Mouse (Mus musculus) intestine, embryonic 15.5 days (tissue): ENCODE results near the gene Cdk2ap1. TPM values are rescaled to one million over a fixed set of nuclear protein-coding genes. Genes with fewer than 3 reads are reported as not detected.
A peak's percentile ranks its signal among the peaks of the same experiment; 100 is the strongest.
"Not testable (repeated sequence)": the region's sequence is repeated elsewhere in the genome, so short reads cannot be mapped to it uniquely, and the experiment has no call there.

Source experiments
- ATAC-seq: fragments of 200-750 bp; cut with Nextera tagmentation; 2 replicates; pipeline ENCODE4 v1.8.0; 2017; ENCODE audit warnings: moderate TSS enrichment, moderate library complexity
- H3K27ac ChIP-seq: fragments of 300-500 bp; sonication (generic); 2 replicates; pipeline ENCODE4 v1.5.1; 2015; ENCODE audit warnings: mild to moderate bottlenecking, inconsistent platforms
- H3K27me3 ChIP-seq: fragments of 300-500 bp; sonication (generic); replicated peaks from 2 replicates; pipeline ENCODE4 v1.6.1; 2015; ENCODE audit warnings: inconsistent platforms
- H3K36me3 ChIP-seq: fragments of 300-500 bp; sonication (generic); 2 replicates; pipeline ENCODE4 v1.6.1; 2015; ENCODE audit warnings: inconsistent platforms
- H3K4me1 ChIP-seq: fragments of 300-500 bp; sonication (generic); replicated peaks from 2 replicates; pipeline ENCODE4 v1.6.1; 2015; ENCODE audit warnings: inconsistent platforms
- H3K4me2 ChIP-seq: fragments of 300-500 bp; sonication (generic); replicated peaks from 2 replicates; pipeline ENCODE4 v1.6.1; 2015; ENCODE audit warnings: mild to moderate bottlenecking, inconsistent platforms
- H3K4me3 ChIP-seq: fragments of 300-500 bp; sonication (generic); replicated peaks from 2 replicates; pipeline ENCODE4 v1.5.1; 2015; ENCODE audit warnings: inconsistent platforms
- H3K9ac ChIP-seq: fragments of 300-500 bp; sonication (generic); 2 replicates; pipeline ENCODE4 v1.6.1; 2015; ENCODE audit warnings: inconsistent platforms
- H3K9me3 ChIP-seq: fragments of 300-500 bp; sonication (generic); 2 replicates; pipeline ENCODE4 v1.6.1; 2016; ENCODE audit warnings: inconsistent platforms
- WGBS: fragments of 180-500 bp; shearing (Covaris S2); methylation state at CpG from one replicate; pipeline ENCODE4 v1.1.7; 2015; 5-methylcytosine and 5-hydroxymethylcytosine counted together
- polyA plus RNA-seq: library from polyadenylated mRNA; unstranded; fragments of >200 nt; fragmentation: Nextera tagmentation; extraction: Ambion mirVana; gene quantifications from 2 replicates; pipeline ENCODE4 v1.2.1, GENCODE M21; 2015

The Cdk2ap1 gene
- polyA plus RNA-seq, 1 experiment from 2014 or later, result 118 TPM

DNA sequence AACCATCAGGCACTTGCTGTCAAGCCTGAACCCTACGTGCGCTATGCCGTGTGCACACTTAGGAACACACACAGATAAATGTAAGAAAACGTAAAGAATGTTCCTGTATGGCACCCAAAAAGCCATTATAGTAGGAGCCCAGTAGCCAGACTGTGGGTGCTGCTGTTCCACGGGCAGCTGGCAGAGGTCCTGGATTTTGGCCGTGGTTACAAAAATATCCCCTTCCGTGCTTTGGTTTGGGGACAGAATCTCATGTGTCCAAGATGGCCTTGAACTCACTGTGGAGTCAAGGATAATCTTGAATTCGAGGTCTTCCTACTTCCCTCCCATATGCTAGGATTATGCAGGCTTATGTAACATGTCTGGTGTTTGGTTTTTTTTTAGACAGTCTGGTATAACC lies 20.0 kb downstream of the Cdk2ap1 start:
- Histone ChIP-seq H3K27ac (no peak overlapping the region), H3K4me1 (0 out of 2 replicates have a peak, but pooled peaks cover under 1% of the 10 kb centered on the region), H3K4me2 (no peak overlapping the region), H3K27me3 (no peaks in the 10 kb centered on the region), H3K36me3 (peaks cover 13% of the 10 kb centered on the region), H3K9ac (no peak overlapping the region), H3K4me3 (no peak overlapping the region), H3K9me3 (no peaks in the 10 kb centered on the region)
- ATAC-seq, result no peak
- WGBS, result 76% methylated on average over 8 of the region's 8 CpGs

DNA sequence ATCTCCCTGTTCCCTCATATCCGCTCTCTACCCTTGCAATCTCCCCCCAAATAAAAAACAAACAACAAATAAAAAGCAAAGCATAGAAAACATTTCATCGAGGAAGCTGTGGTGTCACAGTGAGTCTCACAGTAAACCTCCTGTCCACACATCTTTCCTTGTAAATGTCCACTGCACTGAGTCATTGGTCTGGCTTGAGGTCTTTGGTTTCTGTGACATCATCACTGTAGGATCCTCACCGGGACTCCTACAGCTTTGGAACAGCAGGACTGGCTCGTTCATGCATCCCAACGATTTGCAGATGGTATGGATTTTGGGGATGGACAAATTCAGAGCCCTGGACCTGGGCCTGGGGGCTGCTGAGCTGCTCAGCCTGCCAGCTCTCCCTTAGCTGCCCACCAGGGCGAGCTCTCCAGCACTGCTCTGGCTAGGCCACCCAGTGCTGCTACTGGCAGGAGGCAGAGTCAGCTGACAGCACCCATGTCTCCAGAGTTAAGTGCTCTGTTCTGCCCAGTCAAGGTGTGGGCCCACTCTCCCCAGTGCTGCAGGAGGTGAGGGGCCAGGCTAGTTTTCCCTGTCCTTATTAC lies 21.0 kb downstream of the Cdk2ap1 start:
- H3K4me3 ChIP-seq, H3K4me2 ChIP-seq, ATAC-seq, H3K27ac ChIP-seq, H3K4me1 ChIP-seq, H3K9ac ChIP-seq, H3K27me3 ChIP-seq, H3K9me3 ChIP-seq: not testable (repeated sequence)
- 69% methylated on average over 6 of the region's 6 CpGs for WGBS
- peaks cover 13% of the 10 kb centered on the region; the same call in 1 of the 2 replicates for H3K36me3 ChIP-seq

GRCm38 (mm10) chr5:124338791-124339190 lies 24.1 kb downstream of the Cdk2ap1 start:
- Histone ChIP-seq H3K4me2 (no peak overlapping the region), H3K27me3 (no peaks in the 10 kb centered on the region), H3K27ac (no peak overlapping the region), H3K9me3 (no peaks in the 10 kb centered on the region), H3K36me3 (no peaks in the 10 kb centered on the region), H3K9ac (no peak overlapping the region), H3K4me1 (peaks cover 4% of the 10 kb centered on the region; the same call in 1 of the 2 replicates), H3K4me3 (no peak overlapping the region)
- WGBS, result 89% methylated on average over 8 of the region's 8 CpGs
- ATAC-seq, result no peak

- Histone ChIP-seq H3K36me3 (no peaks in the 10 kb centered on the region), H3K27ac (no peak overlapping the region), H3K4me2 (no peak overlapping the region), H3K9me3 (no peaks in the 10 kb centered on the region), H3K9ac (no peak overlapping the region), H3K4me1 (peaks cover 4% of the 10 kb centered on the region; the same call in 1 of the 2 replicates), H3K4me3 (no peak overlapping the region), H3K27me3 (no peaks in the 10 kb centered on the region)
- WGBS, result 46% methylated on average over 9 of the region's 9 CpGs
- ATAC-seq, result peak; percentile 27; the same call in 1 of the 2 replicates
These were observed 25.0 kb downstream of the Cdk2ap1 start for GRCm38 (mm10) chr5:124337909-124338308.

DNA sequence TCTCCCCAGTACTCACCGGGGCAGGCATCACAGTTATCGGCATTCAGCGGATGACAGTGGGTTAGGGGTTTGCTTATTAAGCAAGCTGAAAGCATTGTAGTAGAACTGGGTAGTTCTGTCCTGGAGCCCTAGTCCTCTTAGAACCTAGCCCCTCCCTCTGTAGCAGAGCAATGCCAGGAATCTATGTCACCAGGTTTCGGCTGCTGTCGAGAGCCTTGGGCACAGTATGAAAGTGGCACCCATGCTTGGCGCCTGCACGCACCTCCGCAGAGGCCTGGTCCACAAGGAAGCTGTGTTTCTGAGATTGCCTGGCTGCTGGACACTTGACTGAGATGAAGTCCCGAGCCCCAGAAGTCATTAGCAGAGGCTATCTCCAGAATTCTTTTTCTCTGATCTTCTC lies 25.8 kb downstream of the Cdk2ap1 start:
- 85% methylated on average over 9 of the region's 9 CpGs for WGBS

DNA sequence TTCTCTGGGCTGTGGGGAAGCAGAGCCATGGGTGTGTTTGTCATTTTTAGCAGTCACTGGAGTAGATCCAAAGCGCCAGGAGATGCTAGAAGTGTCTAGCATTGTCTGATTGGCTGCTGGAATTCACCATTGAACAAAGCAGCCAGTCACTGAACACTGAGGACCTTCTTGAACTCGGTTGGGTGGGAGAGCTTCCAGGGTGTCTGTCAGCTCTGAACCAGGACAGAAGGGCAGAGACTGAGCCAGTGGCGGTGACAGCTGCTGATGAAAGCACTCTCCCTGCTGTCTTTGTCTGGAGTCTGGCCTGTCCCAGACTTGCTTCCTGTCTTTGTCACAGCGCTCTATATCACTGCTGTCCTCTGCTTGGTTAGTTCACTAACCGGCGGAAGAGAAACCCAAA lies 28.5 kb downstream of the Cdk2ap1 start:
- ATAC-seq, result 0 out of 2 replicates have a peak, but pooled peaks have one; percentile 25
- 52% methylated on average over 6 of the region's 6 CpGs for WGBS
- H3K27me3 ChIP-seq, result no peaks in the 10 kb centered on the region
- no peak overlapping the region for H3K4me3 ChIP-seq
- H3K4me1 ChIP-seq, result peaks cover 4% of the 10 kb centered on the region; the same call in 1 of the 2 replicates
- H3K4me2 ChIP-seq, result no peak overlapping the region
- no peaks in the 10 kb centered on the region for H3K36me3 ChIP-seq
- no peak overlapping the region; the same call in 1 of the 2 replicates for H3K27ac ChIP-seq
- H3K9me3 ChIP-seq, result no peaks in the 10 kb centered on the region
- no peak overlapping the region; the same call in 1 of the 2 replicates for H3K9ac ChIP-seq

More for the DNA sequence above, 25.8 kb downstream of the Cdk2ap1 start:
- Histone ChIP-seq H3K27me3 (no peaks in the 10 kb centered on the region), H3K9ac (no peak overlapping the region), H3K36me3 (no peaks in the 10 kb centered on the region), H3K4me1 (peaks cover 4% of the 10 kb centered on the region; the same call in 1 of the 2 replicates), H3K4me3 (no peak overlapping the region), H3K27ac (no peak overlapping the region), H3K9me3 (no peaks in the 10 kb centered on the region), H3K4me2 (no peak overlapping the region)
- ATAC-seq, result no peak

DNA sequence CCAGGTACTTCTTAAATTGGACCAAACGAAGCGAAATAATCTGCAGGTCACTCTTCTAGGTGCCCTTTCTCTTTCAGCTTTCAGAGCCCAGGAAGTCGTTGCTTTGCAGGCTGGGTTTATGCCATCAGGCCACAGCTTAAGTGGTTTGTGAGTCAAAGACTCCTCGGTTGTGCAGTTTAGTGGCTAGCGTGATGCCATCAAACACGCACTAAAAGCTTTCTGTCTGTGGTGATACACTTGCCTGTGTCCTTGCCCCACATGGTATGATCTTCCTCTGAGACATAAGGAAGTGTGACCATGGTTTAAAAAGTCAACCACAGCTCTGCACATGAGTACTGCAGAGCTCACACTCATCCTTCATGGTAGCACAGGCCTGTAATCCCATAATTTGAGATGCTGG lies 32.8 kb downstream of the Cdk2ap1 start:
- Histone ChIP-seq H3K9ac (no peak overlapping the region), H3K4me2 (no peak overlapping the region), H3K9me3 (no peaks in the 10 kb centered on the region), H3K27me3 (no peaks in the 10 kb centered on the region), H3K4me1 (peaks cover 9% of the 10 kb centered on the region), H3K4me3 (no peak overlapping the region), H3K36me3 (no peaks in the 10 kb centered on the region), H3K27ac (no peak overlapping the region)
- WGBS, result 91% methylated on average over 6 of the region's 6 CpGs
- no peak for ATAC-seq

DNA sequence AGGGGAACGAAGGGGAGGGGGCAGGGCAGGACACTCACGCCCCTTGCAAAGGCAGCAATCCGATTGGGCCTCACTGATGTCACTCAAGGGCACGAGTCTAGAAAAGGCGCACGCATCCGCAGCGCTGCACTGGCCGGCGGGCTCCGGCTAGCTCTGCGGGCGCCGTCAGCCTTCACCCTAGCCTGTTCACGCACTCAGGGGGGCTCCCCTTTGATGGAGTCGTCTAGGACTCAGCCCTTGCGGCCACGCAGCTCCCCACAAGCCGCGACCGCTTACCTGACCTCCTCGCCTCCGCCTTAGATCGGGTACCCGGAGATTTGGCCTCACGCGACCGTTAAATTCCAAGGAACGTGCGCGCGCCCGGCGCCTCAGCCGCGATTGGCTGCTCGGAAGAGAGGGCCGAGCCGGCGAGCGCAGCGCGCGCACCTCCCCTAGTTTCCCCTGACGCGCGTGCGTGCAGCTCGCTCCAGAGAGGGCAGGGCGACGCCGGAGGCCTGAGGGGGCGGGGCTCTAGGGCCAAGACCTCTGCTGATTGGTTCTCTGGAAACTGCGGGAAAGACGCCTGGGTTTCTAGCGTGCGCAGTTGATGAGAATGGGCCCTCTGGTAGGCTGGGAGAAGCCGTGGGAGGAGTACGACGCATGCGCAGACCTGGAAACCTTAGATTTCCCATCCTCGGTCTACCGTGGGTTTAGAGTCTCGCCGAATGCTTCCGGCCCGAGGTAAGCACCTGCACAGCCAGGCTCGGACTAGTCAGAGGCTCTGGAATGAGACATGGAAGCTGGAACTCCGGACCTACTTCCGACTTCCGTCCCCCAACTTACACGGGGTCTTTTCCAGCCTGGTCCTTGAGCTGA lies 35.1 kb downstream of the Cdk2ap1 start, which contains the start of the genes Mphosph9 and 2810006K23Rik:
TSS of gene Mphosph9 (minus strand) at position 463 of the 855 bp plus-strand sequence.
TSS of gene 2810006K23Rik (plus strand) at position 580 of the 855 bp plus-strand sequence.
- Histone ChIP-seq H3K36me3 (peaks cover 4% of the 10 kb centered on the region; the same call in 1 of the 2 replicates), H3K27me3 (no peaks in the 10 kb centered on the region), H3K4me3 (peak within 1 kb of the TSS; percentile 73), H3K9ac (peak within 1 kb of the TSS; percentile 80), H3K4me2 (peak within 1 kb of the TSS; percentile 79), H3K27ac (peak within 1 kb of the TSS; percentile 95), H3K9me3 (no peaks in the 10 kb centered on the region), H3K4me1 (peaks cover 9% of the 10 kb centered on the region)
- under 1% methylated on average over 72 of the region's 72 CpGs for WGBS
- peak; percentile 98 for ATAC-seq

DNA sequence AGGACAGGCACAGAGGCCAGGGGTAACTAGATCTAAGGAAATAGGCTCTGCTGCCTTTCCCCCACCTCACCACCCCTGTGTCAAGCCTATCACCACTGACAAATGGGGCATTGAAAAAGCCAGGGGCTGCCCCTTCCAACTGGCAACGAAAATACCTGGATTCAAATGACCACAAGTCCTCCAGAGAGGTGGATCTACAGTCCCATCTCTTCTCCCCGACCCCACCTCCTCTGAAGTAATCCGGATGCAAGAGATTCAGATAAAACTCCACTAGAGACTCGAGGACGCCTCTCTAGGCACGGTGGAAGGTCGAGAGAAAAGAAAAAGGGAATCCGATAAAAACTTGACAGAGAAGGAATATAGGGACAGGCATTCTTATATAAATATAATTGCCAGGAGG lies 36.1 kb downstream of the Cdk2ap1 start:
- H3K27ac ChIP-seq, result no peak overlapping the region
- peaks cover 4% of the 10 kb centered on the region; the same call in 1 of the 2 replicates for H3K36me3 ChIP-seq
- H3K9me3 ChIP-seq, result no peaks in the 10 kb centered on the region
- H3K27me3 ChIP-seq, result no peaks in the 10 kb centered on the region
- H3K4me2 ChIP-seq, result peak overlapping the region; percentile 67
- ATAC-seq, result no peak
- peak overlapping the region; percentile 80 for H3K9ac ChIP-seq
- peaks cover 9% of the 10 kb centered on the region for H3K4me1 ChIP-seq
- 2% methylated on average over 8 of the region's 8 CpGs for WGBS
- H3K4me3 ChIP-seq, result peak overlapping the region; percentile 73

DNA sequence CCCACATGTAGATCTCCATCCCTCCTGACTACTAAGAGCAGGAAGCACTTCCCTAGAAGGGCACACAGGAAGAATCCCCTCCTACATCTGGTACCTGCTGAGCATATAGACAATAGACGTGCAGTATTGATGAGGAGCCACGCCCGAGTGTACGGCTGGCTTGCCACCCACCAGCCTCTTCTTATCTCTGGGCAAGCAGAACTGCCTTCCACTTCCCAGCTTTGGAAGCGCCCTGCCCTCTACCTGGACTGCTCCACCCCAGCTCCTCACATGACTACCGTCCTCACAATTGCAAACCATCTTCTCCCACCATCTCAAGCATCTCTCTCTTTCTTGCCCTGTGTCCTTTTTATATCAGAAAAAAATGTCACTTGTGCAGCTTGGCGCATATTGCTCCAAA lies 45.2 kb downstream of the Cdk2ap1 start:
- Histone ChIP-seq H3K4me3 (no peak overlapping the region), H3K4me1 (no peaks in the 10 kb centered on the region), H3K4me2 (no peak overlapping the region), H3K27ac (no peak overlapping the region), H3K9me3 (no peaks in the 10 kb centered on the region), H3K36me3 (peaks cover 25% of the 10 kb centered on the region), H3K9ac (no peak overlapping the region), H3K27me3 (no peaks in the 10 kb centered on the region)
- WGBS, result 72% methylated on average over 7 of the region's 7 CpGs
- no peak for ATAC-seq

- Histone ChIP-seq H3K9me3 (no peaks in the 10 kb centered on the region), H3K36me3 (peaks cover 36% of the 10 kb centered on the region), H3K9ac (no peak overlapping the region), H3K27me3 (no peaks in the 10 kb centered on the region), H3K27ac (no peak overlapping the region), H3K4me2 (no peak overlapping the region), H3K4me1 (no peaks in the 10 kb centered on the region), H3K4me3 (no peak overlapping the region)
- WGBS, result 93% methylated on average over 11 of the region's 11 CpGs
- ATAC-seq, result no peak
These were observed 46.9 kb downstream of the Cdk2ap1 start for GRCm38 (mm10) chr5:124315941-124316340.

DNA sequence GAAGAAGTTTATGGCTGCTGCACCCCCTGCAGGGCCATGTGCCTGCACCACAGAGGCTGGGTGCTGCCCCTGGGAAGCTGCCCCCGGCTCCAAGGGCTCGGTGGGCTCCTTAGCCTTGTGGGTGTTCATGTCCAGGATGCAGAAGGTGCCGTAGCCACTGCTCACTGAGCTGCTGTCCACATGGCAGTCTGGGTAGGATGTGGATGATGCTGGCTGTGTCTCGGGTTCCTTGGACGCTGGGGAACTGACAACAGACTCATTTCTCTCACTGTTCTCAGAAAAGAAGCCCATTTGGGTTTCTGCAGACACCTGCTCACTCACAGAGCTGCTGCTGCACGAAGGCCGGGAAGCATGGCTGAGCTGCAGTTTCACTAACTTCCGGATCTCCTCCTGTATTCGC lies 47.4 kb downstream of the Cdk2ap1 start:
- H3K4me3 ChIP-seq, result no peak overlapping the region
- no peak overlapping the region for H3K4me2 ChIP-seq
- no peaks in the 10 kb centered on the region for H3K9me3 ChIP-seq
- WGBS, result 89% methylated on average over 9 of the region's 9 CpGs
- ATAC-seq, result no peak
- H3K27ac ChIP-seq, result no peak overlapping the region
- H3K36me3 ChIP-seq, result peaks cover 36% of the 10 kb centered on the region
- H3K4me1 ChIP-seq, result no peaks in the 10 kb centered on the region
- no peak overlapping the region for H3K9ac ChIP-seq
- H3K27me3 ChIP-seq, result no peaks in the 10 kb centered on the region
